19 mouse cellular contexts compared by ENCODE assay signal in the genomic region with DNA sequence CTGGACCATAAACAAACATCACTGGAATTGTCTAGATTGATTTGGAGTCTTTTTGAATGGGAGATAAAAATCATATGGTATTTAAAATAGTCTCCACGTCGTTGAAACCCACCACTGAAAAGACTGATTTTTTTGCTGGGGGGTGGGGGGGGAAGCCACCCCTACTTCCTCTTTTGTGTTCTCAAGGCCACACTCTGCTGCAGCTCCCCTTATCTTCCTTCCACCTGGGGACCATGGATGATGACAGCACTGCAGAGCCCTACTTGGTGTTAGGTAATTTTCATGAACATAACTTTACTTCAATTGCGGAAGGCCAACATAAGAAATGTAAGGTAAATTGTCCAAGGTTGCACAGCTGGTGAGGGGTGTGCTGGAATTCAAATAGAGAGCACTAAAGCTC.
"Had no signal": no experiment of that assay in that cellular context is flagged by ENCODE, and none has a peak within 500 bp of the region (broad histone marks: within the 10 kb centered on the region; RNA-seq: fewer than 3 reads in every experiment).

No protein-coding gene starts in this region.

- H3K36me3 ChIP-seq: liver, embryonic 13.5 days; midbrain, embryonic 12.5 days; neural tube, embryonic 13.5 days had no signal

- H3K9me3 ChIP-seq: liver, embryonic 13.5 days; midbrain, embryonic 12.5 days; neural tube, embryonic 13.5 days had no signal

- DNase-seq: kidney, adult 2 months; kidney, postnatal 10 days; kidney, postnatal 36 days; layer of hippocampus, postnatal 36 days; liver, embryonic 13.5 days; lung, adult 2 months; lung, postnatal 14 days; lung, postnatal 4 days; right cerebral cortex, adult 18-20 months; right cerebral cortex, postnatal 14 days; right cerebral cortex, postnatal 4 days; thymus, adult 18-20 months; thymus, postnatal 4 days had no signal

- ATAC-seq: intestine, postnatal 0 days; midbrain, embryonic 16.5 days had no signal

- H3K27me3 ChIP-seq: liver, embryonic 13.5 days; midbrain, embryonic 12.5 days; neural tube, embryonic 13.5 days had no signal

- H3K27ac ChIP-seq: left cerebral cortex, adult 2 months; liver, embryonic 13.5 days; midbrain, embryonic 12.5 days; neural tube, embryonic 13.5 days had no signal

- H3K9ac ChIP-seq: liver, embryonic 13.5 days; midbrain, embryonic 12.5 days; neural tube, embryonic 13.5 days had no signal

- H3K4me1 ChIP-seq: liver, embryonic 13.5 days; midbrain, embryonic 12.5 days; neural tube, embryonic 13.5 days had no signal

- H3K4me3 ChIP-seq: left cerebral cortex, adult 2 months; liver, embryonic 13.5 days; midbrain, embryonic 12.5 days; myocyte; neural tube, embryonic 13.5 days had no signal
